Mouse (Mus musculus): Measurements from ENCODE around the gene Adgra1. TPM values are rescaled to one million over a fixed set of nuclear protein-coding genes. Genes with fewer than 3 reads are reported as not detected.

The Adgra1 gene
- total RNA-seq, 2 experiments from 2014 or later = 0.10 to 0.16 TPM

GRCm38 (mm10) chr7:139850677-139851076, 16.7 kb downstream of the Adgra1 start:
- no peak for DNase-seq

- no peak for DNase-seq
Observed at GRCm38 (mm10) chr7:139851098-139851497, 17.1 kb downstream of the Adgra1 start.

- DNase-seq = no peak
Observed at GRCm38 (mm10) chr7:139855261-139855660, 21.3 kb downstream of the Adgra1 start.

GRCm38 (mm10) chr7:139861411-139861810, 27.4 kb downstream of the Adgra1 start:
- DNase-seq = peak; percentile 78

- no peak for DNase-seq
Observed at GRCm38 (mm10) chr7:139863076-139863475, 29.1 kb downstream of the Adgra1 start.

- peak; percentile 27 for DNase-seq
Observed at GRCm38 (mm10) chr7:139864253-139864652, 30.3 kb downstream of the Adgra1 start.

- no peak for DNase-seq
Observed at GRCm38 (mm10) chr7:139864871-139865270, 30.9 kb downstream of the Adgra1 start.

- DNase-seq = no peak
Observed at GRCm38 (mm10) chr7:139871014-139871413, 37.0 kb downstream of the Adgra1 start.

GRCm38 (mm10) chr7:139877167-139877792, 43.3 kb downstream of the Adgra1 start:
- peak; percentile 15 for DNase-seq

- no peak for DNase-seq
Observed at GRCm38 (mm10) chr7:139878122-139878521, 44.1 kb downstream of the Adgra1 start.

GRCm38 (mm10) chr7:139878621-139879020, 44.6 kb downstream of the Adgra1 start:
- DNase-seq = no peak

GRCm38 (mm10) chr7:139883545-139883944, 49.6 kb downstream of the Adgra1 start:
- no peak for DNase-seq

- DNase-seq = no peak
Observed at GRCm38 (mm10) chr7:139891779-139892178, 57.8 kb downstream of the Adgra1 start.

- peak; percentile 47 for DNase-seq
Observed at GRCm38 (mm10) chr7:139894655-139895557, 60.9 kb downstream of the Adgra1 start, which contains the start of gene Kndc1. Gene Kndc1, plus strand, starts transcription at chr7:139894696.

- no peak for DNase-seq
Observed at GRCm38 (mm10) chr7:139896271-139896670, 62.3 kb downstream of the Adgra1 start.

GRCm38 (mm10) chr7:139896796-139897195, 62.8 kb downstream of the Adgra1 start:
- no peak for DNase-seq

GRCm38 (mm10) chr7:139898606-139899005, 64.6 kb downstream of the Adgra1 start:
- no peak for DNase-seq

GRCm38 (mm10) chr7:139899505-139899904, 65.5 kb downstream of the Adgra1 start:
- DNase-seq = no peak

GRCm38 (mm10) chr7:139900456-139900855, 66.5 kb downstream of the Adgra1 start:
- no peak for DNase-seq

- DNase-seq = no peak
Observed at GRCm38 (mm10) chr7:139900896-139901295, 66.9 kb downstream of the Adgra1 start.

- no peak for DNase-seq
Observed at GRCm38 (mm10) chr7:139901981-139902380, 68.0 kb downstream of the Adgra1 start.

GRCm38 (mm10) chr7:139905261-139905660, 71.3 kb downstream of the Adgra1 start:
- no peak for DNase-seq

GRCm38 (mm10) chr7:139905661-139906060, 71.7 kb downstream of the Adgra1 start:
- peak; percentile 54 for DNase-seq

- no peak for DNase-seq
Observed at GRCm38 (mm10) chr7:139908176-139908575, 74.2 kb downstream of the Adgra1 start.
